Comparison of ENCODE assay signal across 24 mouse cellular contexts in genomic region chr15:6906260-6907047, GRCm38 (mm10). TPM values are rescaled to one million over a fixed set of nuclear protein-coding genes. Genes with fewer than 3 reads are reported as not detected.
DNase-seq lines count a peak whose midpoint lies in the region; ATAC-seq and TF ChIP-seq lines count a peak whose summit lies in the region.
"Had no signal": no experiment of that assay in that cellular context is flagged by ENCODE, and none has a peak within 500 bp of the region (broad histone marks: within the 10 kb centered on the region; RNA-seq: fewer than 3 reads in every experiment).

No protein-coding gene starts in this region.

- no peaks in the 10 kb centered on the region for H3K9me3 ChIP-seq in heart, postnatal 0 days (replicated peaks; ENCODE audit: control insufficient read depth, low read length)
- H3K9me3 ChIP-seq: embryonic facial prominence, embryonic 15.5 days; forebrain, embryonic 10.5 days; G1E; heart, embryonic 13.5 days; hindbrain, embryonic 12.5 days had no signal

- ATAC-seq in heart, postnatal 0 days (ENCODE audit: insufficient read depth, low read depth) = no peak
- ATAC-seq: activated CD4-positive, CD25-positive, alpha-beta regulatory T cell, adult 4 months; forebrain, embryonic 14.5 days; hindbrain, embryonic 16.5 days; inflammation-experienced regulatory T-cells, adult 6 months had no signal

- no peaks in the 10 kb centered on the region for H3K36me3 ChIP-seq in heart, postnatal 0 days (replicated peaks; ENCODE audit: control insufficient read depth, insufficient read depth, low read length)
- H3K36me3 ChIP-seq: embryonic facial prominence, embryonic 15.5 days; forebrain, embryonic 10.5 days; G1E; heart, embryonic 13.5 days; hindbrain, embryonic 12.5 days had no signal

- WGBS in heart, postnatal 0 days = 61% methylated on average over 19 of the region's 19 CpGs

- TF ChIP-seq EP300 in heart, postnatal 0 days (IDR thresholded peaks at IDR 0.05; ENCODE audit: low read depth) = no peak

- H3K4me2 ChIP-seq in heart, postnatal 0 days (ENCODE audit: low read depth, low read length) = no peak overlapping the region
- H3K4me2 ChIP-seq: embryonic facial prominence, embryonic 15.5 days; heart, embryonic 13.5 days; hindbrain, embryonic 12.5 days had no signal

- 0 out of 2 replicates have a peak, but pooled peaks cover 6% of the 10 kb centered on the region for H3K4me1 ChIP-seq in heart, postnatal 0 days (ENCODE audit: control insufficient read depth, insufficient read depth)
- peaks cover 9% of the 10 kb centered on the region; the same call in 1 of the 2 replicates for H3K4me1 ChIP-seq in brown adipose tissue, adult 24 weeks (ENCODE audit: control insufficient read depth, insufficient read depth, insufficient read length, low read length)

- no peak overlapping the region for H3K27ac ChIP-seq in heart, postnatal 0 days (ENCODE audit: low read depth)
- peak overlapping the region; percentile 97 for H3K27ac ChIP-seq in brown adipose tissue, adult 24 weeks (replicated peaks; ENCODE audit: low read depth, low read length)
- H3K27ac ChIP-seq: embryonic facial prominence, embryonic 15.5 days; forebrain, embryonic 10.5 days; heart, embryonic 13.5 days; hindbrain, embryonic 12.5 days had no signal

- H3K27me3 ChIP-seq in heart, postnatal 0 days (ENCODE audit: control insufficient read depth, insufficient read depth, low read length) = peaks cover 6% of the 10 kb centered on the region
- H3K27me3 ChIP-seq: hindbrain, embryonic 12.5 days had no signal

- H3K9ac ChIP-seq in heart, postnatal 0 days (replicated peaks; ENCODE audit: low read depth, low read length) = no peak overlapping the region
- H3K9ac ChIP-seq: embryonic facial prominence, embryonic 15.5 days; heart, embryonic 13.5 days; hindbrain, embryonic 12.5 days had no signal

- H3K4me3 ChIP-seq in heart, postnatal 0 days (ENCODE audit: low read depth, low read length) = no peak overlapping the region
- H3K4me3 ChIP-seq in brown adipose tissue, adult 24 weeks (ENCODE audit: insufficient read depth, low read depth, low read length) = no peak overlapping the region
- H3K4me3 ChIP-seq: embryonic facial prominence, embryonic 15.5 days; erythroblast, embryonic 14.5 days; forebrain, embryonic 10.5 days; heart, embryonic 13.5 days; hindbrain, embryonic 12.5 days had no signal

- DNase-seq in heart, postnatal 0 days (ENCODE audit: low spot score) = peak; percentile 5
- DNase-seq in heart, adult 9 months (ENCODE audit: low spot score in 2 of 2) = no peak
- peak; percentile 17 for DNase-seq in lung, postnatal 36 days
- no peak for DNase-seq in lung, postnatal 25 days (ENCODE audit: low spot score)
- no peak for DNase-seq in left cerebral cortex, adult 9 months (ENCODE audit: low spot score in 2 of 2)
- DNase-seq in kidney, postnatal 36 days = no peak
- DNase-seq: adrenal gland, postnatal 14 days; cerebellum, adult 2 months; gastrocnemius, postnatal 14 days; heart, postnatal 10 days; heart, postnatal 4 days; kidney, adult 11 months had no signal

- TF ChIP-seq CTCF in heart, postnatal 0 days (IDR thresholded peaks at IDR 0.05; ENCODE audit: low read depth) = no peak

RNA-seq across cellular contexts. Expression of gene Osmr, which starts 31.7 kb away (rescaled TPM):
- total RNA-seq in heart, postnatal 0 days (2014; rRNA removed; ENCODE audit: low replicate concordance) = 5.5 and 12.4 TPM in 2 replicates
- polyA plus RNA-seq in heart, postnatal 0 days (2015; fragmentation: Nextera tagmentation; extraction: Ambion mirVana) = 2.5 and 2.6 TPM in 2 replicates
- 3.4 and 3.7 TPM in 2 replicates for polyA plus RNA-seq in brown adipose tissue, adult 24 weeks (2012; ENCODE audit: insufficient read depth, insufficient read length, missing spikeins)
- total RNA-seq: granulocyte monocyte progenitor cell, adult 5-6 weeks had no signal
- polyA plus RNA-seq: erythroblast, embryonic 14.5 days; G1E had no signal

Comparison
In these comparisons a context has a peak if more than half of its experiments do, and no peak if none do; other contexts are left out.
1. DNase-seq: peak in heart, postnatal 0 days (single experiment) and lung, postnatal 36 days (single experiment); none in heart, adult 9 months (0 of 2), lung, postnatal 25 days (single experiment), left cerebral cortex, adult 9 months (0 of 2) and kidney, postnatal 36 days (0 of 2).